Mouse (Mus musculus): ENCODE measurements around the gene Colec11.

- no peak for TF ChIP-seq CTCF (IDR thresholded peaks at IDR 0.05; ENCODE audit: insufficient read depth, low read length)
- TF ChIP-seq POLR2A (IDR thresholded peaks at IDR 0.05; ENCODE audit: borderline replicate concordance, extremely low read depth, low read depth, low read length), result no peak
Measured at GRCm38 (mm10) chr12:28635058-28635534, 11.9 kb upstream of the Colec11 start.

Measured in lung, adult 2 months (tissue).